Mouse (Mus musculus) cerebellum, adult 2 months (tissue): ENCODE measurements at regions not wholly inside any gene's neighbourhood (a gene's known extent, or its start where the extent isn't known, plus 50 kb on each side); places are given as distances from the start of the nearest gene placed in this dataset.

Source experiments
- CTCF ChIP-seq: fragments of 200-500 bp; IDR thresholded peaks from 2 replicates; pipeline ENCODE4 v1.5.1; 2011; ENCODE audit warnings: low read depth, mild to moderate bottlenecking, control low read depth, low read length, moderate library complexity, borderline replicate concordance; ENCODE audit not compliant: insufficient read depth
- POLR2A ChIP-seq: fragments of 200-500 bp; IDR thresholded peaks from 2 replicates; pipeline ENCODE4 v1.6.1; 2011; ENCODE audit warnings: low read length, control low read depth, borderline replicate concordance; ENCODE audit not compliant: insufficient read depth

GRCm38 (mm10) chr3:62835695-62836476 lies 230.9 kb upstream of the Gpr149 start:
- TF ChIP-seq CTCF (no peak), POLR2A (no peak)
